Mouse (Mus musculus): Measurements from ENCODE around the gene Pawr. TPM values are rescaled to one million over a fixed set of nuclear protein-coding genes. Genes with fewer than 3 reads are reported as not detected.

Gene Pawr
- polyA plus RNA-seq, 1 experiment = 46.2 TPM

GRCm38 (mm10) chr10:108364946-108365719 lies 33.2 kb downstream of the Pawr start:
- Histone ChIP-seq H3K4me3 (ENCODE audit: insufficient read depth, low read length) (no peak overlapping the region), H3K27ac (ENCODE audit: insufficient read depth, low read length) (no peak overlapping the region), H3K4me1 (ENCODE audit: control insufficient read depth, insufficient read depth, low read length) (peaks cover 7% of the 10 kb centered on the region)
- TF ChIP-seq CTCF (IDR thresholded peaks at IDR 0.05; ENCODE audit: borderline replicate concordance, insufficient read depth, low read length) (no peak), POLR2A (IDR thresholded peaks at IDR 0.05; ENCODE audit: low read depth, low read length) (no peak)

- Histone ChIP-seq H3K4me3 (ENCODE audit: insufficient read depth, low read length) (no peak overlapping the region), H3K4me1 (ENCODE audit: control insufficient read depth, insufficient read depth, low read length) (peaks cover 5% of the 10 kb centered on the region), H3K27ac (ENCODE audit: insufficient read depth, low read length) (no peak overlapping the region)
- TF ChIP-seq POLR2A (IDR thresholded peaks at IDR 0.05; ENCODE audit: low read depth, low read length) (no peak), CTCF (IDR thresholded peaks at IDR 0.05; ENCODE audit: borderline replicate concordance, insufficient read depth, low read length) (no peak)
Measured at GRCm38 (mm10) chr10:108366251-108366650, 34.3 kb downstream of the Pawr start.

GRCm38 (mm10) chr10:108368358-108368757 lies 36.4 kb downstream of the Pawr start:
- TF ChIP-seq CTCF (IDR thresholded peaks at IDR 0.05; ENCODE audit: borderline replicate concordance, insufficient read depth, low read length) (no peak), POLR2A (IDR thresholded peaks at IDR 0.05; ENCODE audit: low read depth, low read length) (no peak)
- H3K27ac ChIP-seq (ENCODE audit: insufficient read depth, low read length) = no peak overlapping the region
- no peak overlapping the region for H3K4me3 ChIP-seq (ENCODE audit: insufficient read depth, low read length)
- H3K4me1 ChIP-seq (ENCODE audit: control insufficient read depth, insufficient read depth, low read length) = peaks cover 4% of the 10 kb centered on the region; the same call in 1 of the 2 replicates

- H3K4me3 ChIP-seq (ENCODE audit: insufficient read depth, low read length) = no peak overlapping the region
- no peak for TF ChIP-seq CTCF (IDR thresholded peaks at IDR 0.05; ENCODE audit: borderline replicate concordance, insufficient read depth, low read length)
- TF ChIP-seq POLR2A (IDR thresholded peaks at IDR 0.05; ENCODE audit: low read depth, low read length) = no peak
- peaks cover 4% of the 10 kb centered on the region; the same call in 1 of the 2 replicates for H3K4me1 ChIP-seq (ENCODE audit: control insufficient read depth, insufficient read depth, low read length)
- H3K27ac ChIP-seq (ENCODE audit: insufficient read depth, low read length) = 0 out of 2 replicates have a peak overlapping the region, but pooled peaks have one; percentile 11
Measured at GRCm38 (mm10) chr10:108372258-108372657, 40.3 kb downstream of the Pawr start.

DNA sequence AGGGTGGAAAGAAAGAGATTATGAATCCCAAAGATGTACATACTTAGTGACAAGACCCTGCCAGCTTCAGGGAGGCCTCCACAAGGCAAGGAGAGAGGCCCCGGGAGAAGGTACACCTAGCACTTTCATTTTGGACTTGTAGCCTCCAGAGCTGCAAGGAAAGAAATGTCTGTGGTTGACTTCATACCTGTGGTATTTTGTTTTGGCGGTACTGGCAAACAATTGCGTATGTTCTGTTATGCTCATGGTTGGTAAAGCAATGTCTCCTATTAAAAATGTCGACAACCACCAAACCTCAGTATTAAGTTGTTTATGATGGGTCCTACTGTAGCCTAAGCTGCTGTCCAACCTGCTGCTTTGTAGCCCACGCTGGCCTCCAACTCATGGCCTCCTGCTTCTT lies 40.9 kb downstream of the Pawr start:
- H3K4me1 ChIP-seq (ENCODE audit: control insufficient read depth, insufficient read depth, low read length) = peaks cover 8% of the 10 kb centered on the region
- H3K27ac ChIP-seq (ENCODE audit: insufficient read depth, low read length) = no peak overlapping the region
- TF ChIP-seq CTCF (IDR thresholded peaks at IDR 0.05; ENCODE audit: borderline replicate concordance, insufficient read depth, low read length) (no peak), POLR2A (IDR thresholded peaks at IDR 0.05; ENCODE audit: low read depth, low read length) (no peak)
- H3K4me3 ChIP-seq (ENCODE audit: insufficient read depth, low read length) = no peak overlapping the region

DNA sequence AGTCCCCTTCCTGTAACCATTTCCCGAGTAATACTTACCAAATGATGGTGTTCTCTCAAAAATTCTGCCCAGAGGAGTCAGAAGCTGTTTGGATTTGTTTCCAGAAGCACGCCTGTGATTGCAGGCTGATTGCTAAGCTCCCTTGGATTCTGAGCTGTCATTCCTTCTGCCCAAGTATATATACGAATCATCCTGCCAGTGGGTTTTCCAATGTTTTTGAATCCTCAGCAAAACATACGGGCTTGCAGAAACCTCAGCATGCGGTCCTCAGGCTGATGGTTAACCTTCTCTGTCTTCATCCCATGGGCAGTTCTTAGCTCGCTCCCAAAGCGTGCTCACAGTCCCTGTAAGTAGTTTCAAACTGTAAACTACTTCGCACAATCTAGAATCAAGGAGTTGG lies 43.9 kb downstream of the Pawr start:
- peaks cover 14% of the 10 kb centered on the region for H3K4me1 ChIP-seq (ENCODE audit: control insufficient read depth, insufficient read depth, low read length)
- no peak for TF ChIP-seq CTCF (IDR thresholded peaks at IDR 0.05; ENCODE audit: borderline replicate concordance, insufficient read depth, low read length)
- no peak for TF ChIP-seq POLR2A (IDR thresholded peaks at IDR 0.05; ENCODE audit: low read depth, low read length)
- H3K4me3 ChIP-seq (ENCODE audit: insufficient read depth, low read length) = no peak overlapping the region
- H3K27ac ChIP-seq (ENCODE audit: insufficient read depth, low read length) = peak overlapping the region; percentile 94

DNA sequence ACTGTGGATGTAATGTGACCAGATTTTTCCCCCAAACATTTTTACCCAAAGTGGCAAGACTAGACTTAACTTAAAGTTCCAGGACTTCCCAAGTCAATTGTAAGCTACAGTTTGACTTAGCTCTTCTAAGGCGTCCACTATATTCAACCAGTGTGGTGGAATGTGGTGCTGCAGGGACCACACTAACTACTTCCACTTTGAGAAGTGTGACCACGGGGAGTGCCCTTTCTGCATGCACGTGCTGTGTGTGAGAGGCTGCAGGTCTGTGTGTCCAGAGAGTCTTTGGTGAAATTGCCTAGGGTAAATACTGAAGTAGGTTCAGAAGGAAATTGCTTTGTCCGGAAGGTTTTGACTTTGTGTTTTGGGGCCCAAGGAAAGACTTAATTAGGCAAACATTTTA lies 44.4 kb downstream of the Pawr start:
- Histone ChIP-seq H3K4me1 (ENCODE audit: control insufficient read depth, insufficient read depth, low read length) (peaks cover 12% of the 10 kb centered on the region), H3K27ac (ENCODE audit: insufficient read depth, low read length) (peak overlapping the region; percentile 94), H3K4me3 (ENCODE audit: insufficient read depth, low read length) (no peak overlapping the region)
- TF ChIP-seq POLR2A (IDR thresholded peaks at IDR 0.05; ENCODE audit: low read depth, low read length) (no peak), CTCF (IDR thresholded peaks at IDR 0.05; ENCODE audit: borderline replicate concordance, insufficient read depth, low read length) (no peak)

- Histone ChIP-seq H3K4me3 (ENCODE audit: insufficient read depth, low read length) (no peak overlapping the region), H3K4me1 (ENCODE audit: control insufficient read depth, insufficient read depth, low read length) (peaks cover 10% of the 10 kb centered on the region), H3K27ac (ENCODE audit: insufficient read depth, low read length) (peak overlapping the region; percentile 94)
- no peak for TF ChIP-seq CTCF (IDR thresholded peaks at IDR 0.05; ENCODE audit: borderline replicate concordance, insufficient read depth, low read length)
- no peak for TF ChIP-seq POLR2A (IDR thresholded peaks at IDR 0.05; ENCODE audit: low read depth, low read length)
Measured at GRCm38 (mm10) chr10:108377369-108377768, 45.4 kb downstream of the Pawr start.

DNA sequence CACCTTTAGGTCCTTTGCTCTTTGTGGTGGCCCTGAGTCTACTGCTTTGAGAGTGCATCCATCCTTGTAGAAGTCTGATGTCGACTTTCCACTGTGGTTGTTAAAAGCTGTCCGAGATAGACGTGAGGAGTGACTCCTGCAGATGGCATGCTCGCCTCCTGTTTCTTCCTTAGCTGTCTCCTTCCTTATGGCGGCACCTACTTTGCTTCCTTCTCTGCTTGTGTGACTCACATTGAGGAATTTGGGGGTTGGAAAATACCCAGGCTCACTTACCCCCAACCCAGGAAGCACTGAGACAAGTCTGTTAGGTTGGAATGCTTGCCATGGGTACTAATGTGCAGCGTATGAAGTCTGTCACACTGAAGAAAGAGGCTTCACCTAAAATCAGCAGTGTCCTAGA lies 46.1 kb downstream of the Pawr start:
- H3K4me1 ChIP-seq (ENCODE audit: control insufficient read depth, insufficient read depth, low read length) = peaks cover 10% of the 10 kb centered on the region
- TF ChIP-seq POLR2A (IDR thresholded peaks at IDR 0.05; ENCODE audit: low read depth, low read length) (no peak; the same call in 1 of the 2 replicates), CTCF (IDR thresholded peaks at IDR 0.05; ENCODE audit: borderline replicate concordance, insufficient read depth, low read length) (no peak)
- peak overlapping the region; percentile 94 for H3K27ac ChIP-seq (ENCODE audit: insufficient read depth, low read length)
- H3K4me3 ChIP-seq (ENCODE audit: insufficient read depth, low read length) = no peak overlapping the region

DNA sequence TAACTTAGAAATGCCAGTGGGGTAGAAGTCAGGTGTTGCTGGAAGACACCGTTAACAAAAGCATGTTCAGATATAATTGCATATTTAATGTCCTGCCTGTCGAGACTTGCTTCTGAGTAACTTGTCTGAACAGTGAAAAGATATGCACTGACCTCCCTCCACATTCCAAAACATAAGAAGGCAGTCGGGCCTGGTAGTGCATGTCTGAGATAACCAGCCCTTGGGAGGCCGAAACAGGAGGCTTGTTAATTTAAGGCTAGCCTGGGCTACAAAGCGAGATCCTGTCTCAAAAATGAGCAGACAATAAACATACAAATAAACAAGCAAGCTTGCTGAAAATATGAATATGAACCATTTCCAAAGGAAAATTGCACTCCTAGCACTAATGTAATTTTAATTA lies 46.6 kb downstream of the Pawr start:
- TF ChIP-seq POLR2A (IDR thresholded peaks at IDR 0.05; ENCODE audit: low read depth, low read length) (no peak), CTCF (IDR thresholded peaks at IDR 0.05; ENCODE audit: borderline replicate concordance, insufficient read depth, low read length) (no peak)
- Histone ChIP-seq H3K27ac (ENCODE audit: insufficient read depth, low read length) (peak overlapping the region; percentile 89), H3K4me3 (ENCODE audit: insufficient read depth, low read length) (no peak overlapping the region), H3K4me1 (ENCODE audit: control insufficient read depth, insufficient read depth, low read length) (peaks cover 10% of the 10 kb centered on the region)

All from embryonic fibroblast, embryonic 13.5 days (primary cell).